Mouse (Mus musculus) liver, adult (tissue): ENCODE results near the gene Lrrc2.

Experiments used
- GATA4 ChIP-seq: IDR thresholded peaks from 2 replicates; pipeline ENCODE4 v1.6.1; 2014; ENCODE audit warnings: mild to moderate bottlenecking, low read length; ENCODE audit not compliant: insufficient replicate concordance

The Lrrc2 gene

GRCm38 (mm10) chr9:110997245-110997644 lies 45.9 kb downstream of the Lrrc2 start:
- no peak for TF ChIP-seq GATA4

GRCm38 (mm10) chr9:110999056-110999455 lies 47.7 kb downstream of the Lrrc2 start:
- no peak for TF ChIP-seq GATA4

DNA sequence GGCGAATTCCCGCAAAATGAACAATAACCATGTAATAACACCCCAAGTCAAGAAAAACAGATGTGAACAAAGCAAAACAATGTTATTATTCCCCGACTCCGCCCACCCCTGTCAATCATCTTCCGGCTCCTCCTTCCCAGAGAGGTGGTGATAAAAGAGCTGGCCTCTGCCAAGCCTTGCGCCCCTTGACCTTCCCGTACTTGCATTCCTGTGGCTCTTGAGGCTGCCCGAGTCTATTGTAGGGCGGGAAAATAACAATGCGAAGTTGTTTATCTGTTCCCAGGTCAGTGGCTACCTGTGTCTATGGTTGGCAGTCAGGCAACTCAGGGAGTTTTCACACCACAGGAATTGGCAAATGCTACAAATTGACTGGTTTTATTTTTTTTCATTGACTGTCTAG lies 48.5 kb downstream of the Lrrc2 start:
- no peak for TF ChIP-seq GATA4

GRCm38 (mm10) chr9:111001621-111002020 lies 50.3 kb downstream of the Lrrc2 start:
- TF ChIP-seq GATA4 = no peak

GRCm38 (mm10) chr9:111003279-111003678 lies 51.9 kb downstream of the Lrrc2 start:
- no peak for TF ChIP-seq GATA4

GRCm38 (mm10) chr9:111006544-111006943 lies 55.2 kb downstream of the Lrrc2 start:
- TF ChIP-seq GATA4 = no peak

DNA sequence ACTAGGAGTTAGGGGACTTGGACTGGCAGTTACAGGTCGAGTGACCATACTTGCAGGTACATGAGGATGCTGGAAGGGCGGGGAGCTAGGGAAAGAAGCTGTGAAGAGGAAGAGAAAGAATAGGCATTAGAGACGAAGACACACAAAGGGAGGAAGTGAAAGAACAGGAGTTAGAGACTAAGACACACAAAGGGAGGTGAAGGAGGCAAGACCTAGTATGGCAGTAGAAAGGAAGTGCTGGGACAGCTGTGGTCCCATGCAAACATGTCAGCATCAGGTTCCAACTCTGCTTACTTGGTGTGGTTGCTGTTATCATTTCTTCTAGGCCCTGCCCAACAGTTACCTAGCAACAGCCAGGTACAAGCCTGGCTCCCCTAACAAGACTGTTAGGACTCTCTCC lies 58.4 kb downstream of the Lrrc2 start:
- no peak for TF ChIP-seq GATA4

- no peak for TF ChIP-seq GATA4
These were observed 60.2 kb downstream of the Lrrc2 start for GRCm38 (mm10) chr9:111011550-111011949.

- TF ChIP-seq GATA4 = peak; percentile 31; the same call in 1 of the 2 replicates
These were observed 60.7 kb downstream of the Lrrc2 start for GRCm38 (mm10) chr9:111012041-111012440.

GRCm38 (mm10) chr9:111015658-111016057 lies 64.3 kb downstream of the Lrrc2 start:
- TF ChIP-seq GATA4 = no peak

- TF ChIP-seq GATA4 = no peak
These were observed 67.7 kb downstream of the Lrrc2 start, which contains the start of gene Ltf for GRCm38 (mm10) chr9:111019022-111019421. TSS of gene Ltf (plus strand) at chr9:111019271.

DNA sequence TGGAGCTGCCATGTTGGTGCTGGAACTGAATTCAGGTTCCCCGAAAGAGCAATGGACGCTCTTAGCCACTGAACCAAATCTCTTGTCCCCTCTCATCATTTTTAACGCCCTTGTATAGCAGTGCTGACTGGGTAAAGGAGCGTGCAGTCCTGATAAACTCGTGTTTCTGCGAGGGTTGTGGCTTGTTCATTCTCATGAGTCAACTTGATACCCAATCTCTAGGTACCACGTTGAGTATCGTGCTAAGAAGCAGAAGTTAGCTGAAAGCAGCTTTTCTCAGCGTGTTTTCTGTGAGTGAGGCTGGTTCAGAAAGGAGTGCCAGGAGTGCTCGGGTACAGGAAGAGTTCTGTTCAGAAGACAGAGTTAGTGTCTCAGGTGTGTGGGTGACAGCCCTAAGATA lies 75.4 kb downstream of the Lrrc2 start:
- TF ChIP-seq GATA4 = no peak
